Mouse (Mus musculus): ENCODE data around the gene Usp54. TPM values are rescaled to one million over a fixed set of nuclear protein-coding genes. Genes with fewer than 3 reads are reported as not detected.
"Not testable (repeated sequence)": the region's sequence is repeated elsewhere in the genome, so short reads cannot be mapped to it uniquely, and the experiment has no call there.

The Usp54 gene
- polyA plus RNA-seq, 1 experiment from 2014 or later: 1.0 TPM

- Histone ChIP-seq H3K9me3 (replicated peaks; ENCODE audit: control insufficient read depth, low read length) (no peaks in the 10 kb centered on the region), H3K4me1 (ENCODE audit: control insufficient read depth, low read depth, low read length) (peaks cover 8% of the 10 kb centered on the region), H3K36me3 (ENCODE audit: control insufficient read depth, insufficient read depth) (no peaks in the 10 kb centered on the region), H3K4me2 (ENCODE audit: low read depth, low read length) (no peak overlapping the region), H3K27ac (ENCODE audit: low read length) (no peak overlapping the region), H3K27me3 (ENCODE audit: control insufficient read depth, insufficient read depth, low read depth, low read length) (no peaks in the 10 kb centered on the region), H3K4me3 (ENCODE audit: low read depth, low read length) (no peak overlapping the region), H3K9ac (ENCODE audit: low read depth, low read length) (no peak overlapping the region)
- ATAC-seq (ENCODE audit: low read depth): no peak
- WGBS (ENCODE audit: insufficient replicate concordance): 40% methylated on average over 3 of the region's 3 CpGs
Measured at GRCm38 (mm10) chr14:20645547-20645946, 4.7 kb upstream of the Usp54 start.

GRCm38 (mm10) chr14:20641438-20641875, 594 bp upstream of the Usp54 start:
- Histone ChIP-seq H3K9ac (ENCODE audit: low read depth, low read length) (peak overlapping the region; percentile 94), H3K4me3 (ENCODE audit: low read depth, low read length) (peak overlapping the region; percentile 87), H3K9me3 (replicated peaks; ENCODE audit: control insufficient read depth, low read length) (no peaks in the 10 kb centered on the region), H3K27me3 (ENCODE audit: control insufficient read depth, insufficient read depth, low read depth, low read length) (no peaks in the 10 kb centered on the region), H3K4me1 (ENCODE audit: control insufficient read depth, low read depth, low read length) (peaks cover 14% of the 10 kb centered on the region), H3K27ac (ENCODE audit: low read length) (peak overlapping the region; percentile 89), H3K4me2 (ENCODE audit: low read depth, low read length) (peak overlapping the region; percentile 94), H3K36me3 (ENCODE audit: control insufficient read depth, insufficient read depth) (no peaks in the 10 kb centered on the region)
- ATAC-seq (ENCODE audit: low read depth): no peak
- WGBS (ENCODE audit: insufficient replicate concordance): 18% methylated on average over 10 of the region's 10 CpGs

GRCm38 (mm10) chr14:20639918-20640619, 794 bp downstream of the Usp54 start:
- Histone ChIP-seq H3K27ac (ENCODE audit: low read length) (peak overlapping the region; percentile 47), H3K4me3 (ENCODE audit: low read depth, low read length) (peak overlapping the region; percentile 87), H3K4me2 (ENCODE audit: low read depth, low read length) (peak overlapping the region; percentile 94), H3K36me3 (ENCODE audit: control insufficient read depth, insufficient read depth) (no peaks in the 10 kb centered on the region), H3K9ac (ENCODE audit: low read depth, low read length) (peak overlapping the region; percentile 94), H3K4me1 (ENCODE audit: control insufficient read depth, low read depth, low read length) (peaks cover 14% of the 10 kb centered on the region), H3K9me3 (replicated peaks; ENCODE audit: control insufficient read depth, low read length) (no peaks in the 10 kb centered on the region), H3K27me3 (ENCODE audit: control insufficient read depth, insufficient read depth, low read depth, low read length) (no peaks in the 10 kb centered on the region)
- peak; percentile 28; the same call in 1 of the 2 replicates for ATAC-seq (ENCODE audit: low read depth)
- WGBS (ENCODE audit: insufficient replicate concordance): 5% methylated on average over 16 of the region's 16 CpGs

GRCm38 (mm10) chr14:20638702-20639101, 2.2 kb downstream of the Usp54 start:
- Histone ChIP-seq H3K4me3 (ENCODE audit: low read depth, low read length) (no peak overlapping the region), H3K4me2 (ENCODE audit: low read depth, low read length) (no peak overlapping the region), H3K4me1 (ENCODE audit: control insufficient read depth, low read depth, low read length) (peaks cover 14% of the 10 kb centered on the region), H3K36me3 (ENCODE audit: control insufficient read depth, insufficient read depth) (no peaks in the 10 kb centered on the region), H3K9me3 (replicated peaks; ENCODE audit: control insufficient read depth, low read length) (no peaks in the 10 kb centered on the region), H3K9ac (ENCODE audit: low read depth, low read length) (no peak overlapping the region), H3K27ac (ENCODE audit: low read length) (no peak overlapping the region), H3K27me3 (ENCODE audit: control insufficient read depth, insufficient read depth, low read depth, low read length) (no peaks in the 10 kb centered on the region)
- ATAC-seq (ENCODE audit: low read depth): no peak
- 70% methylated on average over 6 of the region's 6 CpGs for WGBS (ENCODE audit: insufficient replicate concordance)

GRCm38 (mm10) chr14:20637818-20638574, 2.9 kb downstream of the Usp54 start:
- H3K4me3 ChIP-seq (ENCODE audit: low read depth, low read length): no peak overlapping the region
- H3K27ac ChIP-seq (ENCODE audit: low read length): no peak overlapping the region
- peaks cover 14% of the 10 kb centered on the region for H3K4me1 ChIP-seq (ENCODE audit: control insufficient read depth, low read depth, low read length)
- H3K9ac ChIP-seq (ENCODE audit: low read depth, low read length): no peak overlapping the region
- no peaks in the 10 kb centered on the region for H3K9me3 ChIP-seq (replicated peaks; ENCODE audit: control insufficient read depth, low read length)
- no peak for ATAC-seq (ENCODE audit: low read depth)
- no peaks in the 10 kb centered on the region for H3K36me3 ChIP-seq (ENCODE audit: control insufficient read depth, insufficient read depth)
- H3K27me3 ChIP-seq (ENCODE audit: control insufficient read depth, insufficient read depth, low read depth, low read length): no peaks in the 10 kb centered on the region
- WGBS (ENCODE audit: insufficient replicate concordance): 47% methylated on average over 2 of the region's 2 CpGs
- no peak overlapping the region for H3K4me2 ChIP-seq (ENCODE audit: low read depth, low read length)

GRCm38 (mm10) chr14:20636968-20637367, 3.9 kb downstream of the Usp54 start:
- not testable (repeated sequence) for H3K27me3 ChIP-seq (ENCODE audit: control insufficient read depth, insufficient read depth, low read depth, low read length); H3K36me3 ChIP-seq (ENCODE audit: control insufficient read depth, insufficient read depth); H3K9me3 ChIP-seq (replicated peaks; ENCODE audit: control insufficient read depth, low read length); H3K4me3 ChIP-seq (ENCODE audit: low read depth, low read length); ATAC-seq (ENCODE audit: low read depth); H3K27ac ChIP-seq (ENCODE audit: low read length); H3K9ac ChIP-seq (ENCODE audit: low read depth, low read length); H3K4me2 ChIP-seq (ENCODE audit: low read depth, low read length)
- peaks cover 11% of the 10 kb centered on the region for H3K4me1 ChIP-seq (ENCODE audit: control insufficient read depth, low read depth, low read length)
- 80% methylated on average over 3 of the region's 3 CpGs for WGBS (ENCODE audit: insufficient replicate concordance)

GRCm38 (mm10) chr14:20635546-20635945, 5.3 kb downstream of the Usp54 start:
- no peaks in the 10 kb centered on the region for H3K36me3 ChIP-seq (ENCODE audit: control insufficient read depth, insufficient read depth)
- no peak for ATAC-seq (ENCODE audit: low read depth)
- no peaks in the 10 kb centered on the region for H3K27me3 ChIP-seq (ENCODE audit: control insufficient read depth, insufficient read depth, low read depth, low read length)
- no peak overlapping the region for H3K4me3 ChIP-seq (ENCODE audit: low read depth, low read length)
- H3K9me3 ChIP-seq (replicated peaks; ENCODE audit: control insufficient read depth, low read length): no peaks in the 10 kb centered on the region
- H3K27ac ChIP-seq (ENCODE audit: low read length): no peak overlapping the region
- no peak overlapping the region for H3K4me2 ChIP-seq (ENCODE audit: low read depth, low read length)
- peaks cover 6% of the 10 kb centered on the region for H3K4me1 ChIP-seq (ENCODE audit: control insufficient read depth, low read depth, low read length)
- WGBS (ENCODE audit: insufficient replicate concordance): 62% methylated on average over 2 of the region's 2 CpGs
- H3K9ac ChIP-seq (ENCODE audit: low read depth, low read length): no peak overlapping the region

GRCm38 (mm10) chr14:20631253-20631652, 9.6 kb downstream of the Usp54 start:
- no peak for ATAC-seq (ENCODE audit: low read depth)
- Histone ChIP-seq H3K27ac (ENCODE audit: low read length) (no peak overlapping the region), H3K27me3 (ENCODE audit: control insufficient read depth, insufficient read depth, low read depth, low read length) (no peaks in the 10 kb centered on the region), H3K9me3 (replicated peaks; ENCODE audit: control insufficient read depth, low read length) (no peaks in the 10 kb centered on the region), H3K4me1 (ENCODE audit: control insufficient read depth, low read depth, low read length) (no peaks in the 10 kb centered on the region), H3K4me2 (ENCODE audit: low read depth, low read length) (no peak overlapping the region), H3K4me3 (ENCODE audit: low read depth, low read length) (no peak overlapping the region), H3K36me3 (ENCODE audit: control insufficient read depth, insufficient read depth) (no peaks in the 10 kb centered on the region), H3K9ac (ENCODE audit: low read depth, low read length) (no peak overlapping the region)
- 42% methylated on average over 4 of the region's 4 CpGs for WGBS (ENCODE audit: insufficient replicate concordance)

GRCm38 (mm10) chr14:20626971-20627370, 13.9 kb downstream of the Usp54 start:
- H3K9ac ChIP-seq (ENCODE audit: low read depth, low read length): no peak overlapping the region
- H3K27me3 ChIP-seq (ENCODE audit: control insufficient read depth, insufficient read depth, low read depth, low read length): no peaks in the 10 kb centered on the region
- WGBS (ENCODE audit: insufficient replicate concordance): 61% methylated on average over 3 of the region's 3 CpGs
- H3K36me3 ChIP-seq (ENCODE audit: control insufficient read depth, insufficient read depth): no peaks in the 10 kb centered on the region
- peaks cover 3% of the 10 kb centered on the region; the same call in 1 of the 2 replicates for H3K4me1 ChIP-seq (ENCODE audit: control insufficient read depth, low read depth, low read length)
- no peaks in the 10 kb centered on the region for H3K9me3 ChIP-seq (replicated peaks; ENCODE audit: control insufficient read depth, low read length)
- no peak for ATAC-seq (ENCODE audit: low read depth)
- no peak overlapping the region for H3K27ac ChIP-seq (ENCODE audit: low read length)
- H3K4me2 ChIP-seq (ENCODE audit: low read depth, low read length): no peak overlapping the region
- H3K4me3 ChIP-seq (ENCODE audit: low read depth, low read length): no peak overlapping the region

All from liver, embryonic 16.5 days (tissue).